In the genomic region with DNA sequence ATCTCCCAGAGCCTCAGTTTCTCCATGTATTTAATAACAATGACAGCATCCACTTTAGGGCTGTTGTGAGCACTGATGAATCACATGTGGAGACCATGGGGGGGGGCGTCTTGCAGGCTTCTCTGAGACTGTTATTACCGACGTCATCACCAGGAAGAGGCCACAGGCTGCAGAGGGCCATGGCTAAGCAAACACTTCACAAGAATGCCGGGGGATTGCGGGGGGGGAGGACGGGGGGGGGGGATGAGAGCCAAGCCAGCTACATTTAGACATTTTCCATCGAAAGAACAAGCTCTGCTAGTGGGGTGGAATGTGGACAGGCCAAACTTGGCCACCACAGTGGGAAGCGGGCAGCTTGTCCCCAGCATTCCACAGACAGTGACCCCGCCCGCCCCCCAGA, we compare ENCODE assay signal across 11 mouse cellular contexts.
DNase-seq lines count a peak whose midpoint lies in the region; ATAC-seq and TF ChIP-seq lines count a peak whose summit lies in the region.
"Had no signal": no experiment of that assay in that cellular context is flagged by ENCODE, and none has a peak within 500 bp of the region (broad histone marks: within the 10 kb centered on the region; RNA-seq: fewer than 3 reads in every experiment).

No protein-coding gene starts in this region.

- peaks cover 22% of the 10 kb centered on the region for H3K4me1 ChIP-seq in heart, postnatal 0 days (ENCODE audit: control insufficient read depth, insufficient read depth)
- peaks cover 6% of the 10 kb centered on the region for H3K4me1 ChIP-seq in neural tube, embryonic 14.5 days (ENCODE audit: control insufficient read depth, insufficient read depth, low read length)
- peaks cover 37% of the 10 kb centered on the region for H3K4me1 ChIP-seq in neural tube, embryonic 15.5 days
- H3K4me1 ChIP-seq in hindbrain, embryonic 16.5 days (ENCODE audit: control insufficient read depth, insufficient read depth, low read depth, low read length), result peaks cover 13% of the 10 kb centered on the region
- H3K4me1 ChIP-seq in stomach, embryonic 16.5 days (ENCODE audit: control insufficient read depth, insufficient read depth, low read length), result peaks cover 55% of the 10 kb centered on the region

- no peak for TF ChIP-seq EP300 in heart, postnatal 0 days (IDR thresholded peaks at IDR 0.05; ENCODE audit: low read depth)

- H3K4me2 ChIP-seq in heart, postnatal 0 days (ENCODE audit: low read depth, low read length), result no peak overlapping the region
- H3K4me2 ChIP-seq in neural tube, embryonic 14.5 days (ENCODE audit: low read depth, low read length), result no peak overlapping the region
- H3K4me2 ChIP-seq in neural tube, embryonic 15.5 days, result no peak overlapping the region
- no peak overlapping the region for H3K4me2 ChIP-seq in hindbrain, embryonic 16.5 days (ENCODE audit: low read length)
- H3K4me2 ChIP-seq in stomach, embryonic 16.5 days (ENCODE audit: low read depth, low read length), result no peak overlapping the region

- intact Hi-C loops in heart, postnatal 25 days (cut with DNase I), result no loop called here
- intact Hi-C loops in left cerebral cortex, postnatal 25 days (cut with DNase I), result no loop called here

- H3K36me3 ChIP-seq in heart, postnatal 0 days (replicated peaks; ENCODE audit: control insufficient read depth, insufficient read depth, low read length), result no peaks in the 10 kb centered on the region
- no peaks in the 10 kb centered on the region for H3K36me3 ChIP-seq in neural tube, embryonic 14.5 days (ENCODE audit: control insufficient read depth, insufficient read depth, low read length)
- H3K36me3 ChIP-seq in neural tube, embryonic 15.5 days, result no peaks in the 10 kb centered on the region
- no peaks in the 10 kb centered on the region for H3K36me3 ChIP-seq in hindbrain, embryonic 16.5 days (ENCODE audit: control insufficient read depth, insufficient read depth, low read length)
- H3K36me3 ChIP-seq in stomach, embryonic 16.5 days (ENCODE audit: control insufficient read depth, insufficient read depth, low read length), result no peaks in the 10 kb centered on the region

- no peak overlapping the region for H3K4me3 ChIP-seq in heart, postnatal 0 days (ENCODE audit: low read depth, low read length)
- no peak overlapping the region for H3K4me3 ChIP-seq in neural tube, embryonic 14.5 days (ENCODE audit: low read depth, low read length)
- H3K4me3 ChIP-seq in neural tube, embryonic 15.5 days (replicated peaks), result no peak overlapping the region
- no peak overlapping the region for H3K4me3 ChIP-seq in hindbrain, embryonic 16.5 days (ENCODE audit: low read length)
- no peak overlapping the region for H3K4me3 ChIP-seq in stomach, embryonic 16.5 days (replicated peaks; ENCODE audit: low read length)
- H3K4me3 ChIP-seq: left cerebral cortex, adult 2 months had no signal

- no peak overlapping the region for H3K9ac ChIP-seq in heart, postnatal 0 days (replicated peaks; ENCODE audit: low read depth, low read length)
- no peak overlapping the region for H3K9ac ChIP-seq in neural tube, embryonic 14.5 days (replicated peaks; ENCODE audit: low read depth, low read length)
- no peak overlapping the region for H3K9ac ChIP-seq in neural tube, embryonic 15.5 days (replicated peaks)
- H3K9ac ChIP-seq in hindbrain, embryonic 16.5 days (ENCODE audit: low read depth, low read length), result 0 out of 2 replicates have a peak overlapping the region, but pooled peaks have one; percentile 1
- peak overlapping the region; percentile 24; the same call in 1 of the 2 replicates for H3K9ac ChIP-seq in stomach, embryonic 16.5 days (ENCODE audit: low read length)

- ATAC-seq in heart, postnatal 0 days (ENCODE audit: insufficient read depth, low read depth), result peak; percentile 24; the same call in 1 of the 2 replicates
- ATAC-seq in neural tube, embryonic 14.5 days (ENCODE audit: low read depth), result no peak
- no peak for ATAC-seq in neural tube, embryonic 15.5 days (ENCODE audit: low FRiP score)
- no peak for ATAC-seq in hindbrain, embryonic 16.5 days
- ATAC-seq in stomach, embryonic 16.5 days (ENCODE audit: insufficient read depth, low FRiP score), result no peak

- 30% methylated on average over 10 of the region's 10 CpGs for WGBS in heart, postnatal 0 days
- 64% methylated on average over 10 of the region's 10 CpGs for WGBS in neural tube, embryonic 14.5 days
- WGBS in neural tube, embryonic 15.5 days, result 61% methylated on average over 10 of the region's 10 CpGs
- WGBS in hindbrain, embryonic 16.5 days, result 69% methylated on average over 10 of the region's 10 CpGs
- WGBS in stomach, embryonic 16.5 days, result 26% methylated on average over 10 of the region's 10 CpGs

- DNase-seq in heart, postnatal 0 days (ENCODE audit: low spot score), result peak; percentile 32
- DNase-seq in heart, postnatal 25 days (ENCODE audit: low spot score), result no peak
- DNase-seq in left cerebral cortex, postnatal 25 days (ENCODE audit: low spot score in 2 of 2), result no peak
- DNase-seq: kidney, adult 9 months; thymus, postnatal 14 days had no signal

- H3K27ac ChIP-seq in heart, postnatal 0 days (ENCODE audit: low read depth), result peak overlapping the region; percentile 5; the same call in 1 of the 2 replicates
- H3K27ac ChIP-seq in neural tube, embryonic 14.5 days (ENCODE audit: low read depth, low read length), result 0 out of 2 replicates have a peak overlapping the region, but pooled peaks have one; percentile 16
- no peak overlapping the region for H3K27ac ChIP-seq in neural tube, embryonic 15.5 days (replicated peaks)
- H3K27ac ChIP-seq in hindbrain, embryonic 16.5 days (ENCODE audit: low read depth, low read length), result no peak overlapping the region
- H3K27ac ChIP-seq in stomach, embryonic 16.5 days (ENCODE audit: low read length), result peak overlapping the region; percentile 31; the same call in 1 of the 2 replicates
- H3K27ac ChIP-seq: left cerebral cortex, adult 2 months had no signal

- H3K9me3 ChIP-seq in heart, postnatal 0 days (replicated peaks; ENCODE audit: control insufficient read depth, low read length), result no peaks in the 10 kb centered on the region
- no peaks in the 10 kb centered on the region for H3K9me3 ChIP-seq in neural tube, embryonic 14.5 days (ENCODE audit: control insufficient read depth, low read length)
- H3K9me3 ChIP-seq in neural tube, embryonic 15.5 days (replicated peaks), result no peaks in the 10 kb centered on the region
- H3K9me3 ChIP-seq in hindbrain, embryonic 16.5 days (ENCODE audit: control insufficient read depth, low read length), result no peaks in the 10 kb centered on the region
- no peaks in the 10 kb centered on the region for H3K9me3 ChIP-seq in stomach, embryonic 16.5 days (replicated peaks; ENCODE audit: control insufficient read depth, low read length)
- H3K9me3 ChIP-seq: megakaryocyte, embryonic 14.5 days had no signal

- TF ChIP-seq CTCF in heart, postnatal 0 days (IDR thresholded peaks at IDR 0.05; ENCODE audit: low read depth), result no peak

- peaks cover 7% of the 10 kb centered on the region; the same call in 1 of the 2 replicates for H3K27me3 ChIP-seq in heart, postnatal 0 days (ENCODE audit: control insufficient read depth, insufficient read depth, low read length)
- no peaks in the 10 kb centered on the region for H3K27me3 ChIP-seq in neural tube, embryonic 14.5 days (ENCODE audit: control insufficient read depth, insufficient read depth, low read length)
- H3K27me3 ChIP-seq in neural tube, embryonic 15.5 days (replicated peaks), result no peaks in the 10 kb centered on the region
- H3K27me3 ChIP-seq in hindbrain, embryonic 16.5 days (replicated peaks; ENCODE audit: control insufficient read depth, insufficient read depth, low read length), result no peaks in the 10 kb centered on the region
- no peaks in the 10 kb centered on the region for H3K27me3 ChIP-seq in stomach, embryonic 16.5 days (ENCODE audit: control insufficient read depth, insufficient read depth, low read length)

Comparison
In these comparisons a context has a peak if more than half of its experiments do, and no peak if none do; other contexts are left out.
1. H3K27ac ChIP-seq: peak in heart, postnatal 0 days (single experiment), neural tube, embryonic 14.5 days (single experiment) and stomach, embryonic 16.5 days (single experiment); none in neural tube, embryonic 15.5 days (single experiment) and hindbrain, embryonic 16.5 days (single experiment).
2. H3K9ac ChIP-seq: peak in hindbrain, embryonic 16.5 days (single experiment) and stomach, embryonic 16.5 days (single experiment); none in heart, postnatal 0 days (single experiment), neural tube, embryonic 14.5 days (single experiment) and neural tube, embryonic 15.5 days (single experiment).